Mouse (Mus musculus): ENCODE measurements around the gene Inpp4b. TPM values are rescaled to one million over a fixed set of nuclear protein-coding genes. Genes with fewer than 3 reads are reported as not detected.

Inpp4b gene
- total RNA-seq, 4 experiments from 2014 or later = 11.5 to 14.9 (median 13.7) TPM

- no peak for DNase-seq (ENCODE audit: low spot score in 2 of 2)
Measured at GRCm38 (mm10) chr8:81463762-81464161, 121.4 kb downstream of the Inpp4b start.

- DNase-seq (ENCODE audit: low spot score in 2 of 2) = no peak
Measured at GRCm38 (mm10) chr8:81466776-81467175, 124.4 kb downstream of the Inpp4b start.

GRCm38 (mm10) chr8:81478674-81479073 lies 136.3 kb downstream of the Inpp4b start:
- no peak for DNase-seq (ENCODE audit: low spot score in 2 of 2)

- DNase-seq (ENCODE audit: low spot score in 2 of 2) = no peak
Measured at GRCm38 (mm10) chr8:81483834-81484233, 141.5 kb downstream of the Inpp4b start.

GRCm38 (mm10) chr8:81485626-81486025 lies 143.3 kb downstream of the Inpp4b start:
- no peak for DNase-seq (ENCODE audit: low spot score in 2 of 2)

GRCm38 (mm10) chr8:81489894-81490661 lies 147.7 kb downstream of the Inpp4b start:
- DNase-seq (ENCODE audit: low spot score in 2 of 2) = no peak

- no peak for DNase-seq (ENCODE audit: low spot score in 2 of 2)
Measured at GRCm38 (mm10) chr8:81491097-81491705, 148.8 kb downstream of the Inpp4b start.

GRCm38 (mm10) chr8:81491706-81492204 lies 149.4 kb downstream of the Inpp4b start:
- no peak for DNase-seq (ENCODE audit: low spot score in 2 of 2)

GRCm38 (mm10) chr8:81494823-81495222 lies 152.5 kb downstream of the Inpp4b start:
- no peak for DNase-seq (ENCODE audit: low spot score in 2 of 2)

- no peak for DNase-seq (ENCODE audit: low spot score in 2 of 2)
Measured at GRCm38 (mm10) chr8:81497646-81498045, 155.3 kb downstream of the Inpp4b start.

GRCm38 (mm10) chr8:81502216-81502615 lies 159.9 kb downstream of the Inpp4b start:
- no peak for DNase-seq (ENCODE audit: low spot score in 2 of 2)

- no peak for DNase-seq (ENCODE audit: low spot score in 2 of 2)
Measured at GRCm38 (mm10) chr8:81502982-81503381, 160.6 kb downstream of the Inpp4b start.

GRCm38 (mm10) chr8:81512826-81513225 lies 170.5 kb downstream of the Inpp4b start:
- no peak for DNase-seq (ENCODE audit: low spot score in 2 of 2)

- no peak for DNase-seq (ENCODE audit: low spot score in 2 of 2)
Measured at GRCm38 (mm10) chr8:81514425-81514824, 172.1 kb downstream of the Inpp4b start.

- DNase-seq (ENCODE audit: low spot score in 2 of 2) = no peak
Measured at GRCm38 (mm10) chr8:81522085-81522484, 179.7 kb downstream of the Inpp4b start.

- no peak for DNase-seq (ENCODE audit: low spot score in 2 of 2)
Measured at GRCm38 (mm10) chr8:81524561-81524960, 182.2 kb downstream of the Inpp4b start.

- no peak for DNase-seq (ENCODE audit: low spot score in 2 of 2)
Measured at GRCm38 (mm10) chr8:81527661-81528060, 185.3 kb downstream of the Inpp4b start.

- no peak for DNase-seq (ENCODE audit: low spot score in 2 of 2)
Measured at GRCm38 (mm10) chr8:81538310-81538709, 196.0 kb downstream of the Inpp4b start.

GRCm38 (mm10) chr8:81558550-81558949 lies 216.2 kb downstream of the Inpp4b start:
- no peak for DNase-seq (ENCODE audit: low spot score in 2 of 2)

GRCm38 (mm10) chr8:81562405-81562804 lies 220.0 kb downstream of the Inpp4b start:
- no peak for DNase-seq (ENCODE audit: low spot score in 2 of 2)

GRCm38 (mm10) chr8:81565484-81565883 lies 223.1 kb downstream of the Inpp4b start:
- no peak for DNase-seq (ENCODE audit: low spot score in 2 of 2)

GRCm38 (mm10) chr8:81572319-81573104 lies 230.2 kb downstream of the Inpp4b start:
- DNase-seq (ENCODE audit: low spot score in 2 of 2) = no peak
